Mouse (Mus musculus) heart, postnatal 0 days (tissue): ENCODE measurements around the gene Tekt2.

Experiments
- CTCF ChIP-seq: IDR thresholded peaks from 2 replicates; pipeline ENCODE4 v1.5.1; 2016; ENCODE audit warnings: antibody characterized with exemption, control low read depth, low read depth
- EP300 ChIP-seq: IDR thresholded peaks from 2 replicates; pipeline ENCODE4 v1.6.1; 2016; ENCODE audit warnings: antibody characterized with exemption, low read depth

DNA sequence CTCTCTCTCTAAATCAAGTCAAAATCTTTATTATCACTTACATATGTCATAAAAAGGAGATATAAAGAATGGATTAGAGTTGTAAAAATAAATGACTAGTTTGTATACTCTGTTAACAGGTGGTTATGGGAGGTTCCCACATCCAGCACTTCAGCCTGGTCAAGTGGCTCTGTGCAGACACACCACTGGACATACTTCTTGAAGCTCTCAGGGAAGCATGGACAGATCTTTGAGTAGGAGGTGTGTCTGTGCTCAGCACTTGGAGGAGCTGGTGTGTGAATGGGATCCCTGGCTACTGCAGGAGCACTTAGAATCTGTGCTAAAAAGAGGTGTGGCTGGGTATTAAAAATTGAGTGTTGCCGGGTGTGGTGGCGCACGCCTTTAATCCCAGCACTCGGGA lies 4.8 kb upstream of the Tekt2 start:
- TF ChIP-seq EP300 (no peak), CTCF (no peak)
